Mouse (Mus musculus) embryonic facial prominence, embryonic 13.5 days (tissue): ENCODE data around the gene Proser3. TPM values are rescaled to one million over a fixed set of nuclear protein-coding genes. Genes with fewer than 3 reads are reported as not detected.
A peak's percentile ranks its signal among the peaks of the same experiment; 100 is the strongest.

Source experiments
- ATAC-seq: fragments of 200-750 bp; cut with Nextera tagmentation; 2 replicates; pipeline ENCODE4 v1.8.0; 2017; ENCODE audit warnings: low read depth; ENCODE audit not compliant: insufficient number of reproducible peaks, insufficient read depth, low FRiP score, low TSS enrichment
- H3K27ac ChIP-seq: fragments of 300-500 bp; sonication (generic); 2 replicates; pipeline ENCODE4 v1.5.1; 2015; ENCODE audit warnings: moderate library complexity, mild to moderate bottlenecking, inconsistent platforms
- H3K27me3 ChIP-seq: fragments of 300-500 bp; sonication (generic); 2 replicates; pipeline ENCODE4 v1.6.1; 2015; ENCODE audit warnings: mild to moderate bottlenecking, inconsistent platforms
- H3K36me3 ChIP-seq: fragments of 300-500 bp; sonication (generic); 2 replicates; pipeline ENCODE4 v1.6.1; 2015; ENCODE audit warnings: mild to moderate bottlenecking, inconsistent platforms
- H3K4me1 ChIP-seq: fragments of 300-500 bp; sonication (generic); 2 replicates; pipeline ENCODE4 v1.6.1; 2015; ENCODE audit warnings: inconsistent platforms
- H3K4me2 ChIP-seq: fragments of 300-500 bp; sonication (generic); 2 replicates; pipeline ENCODE4 v1.6.1; 2015; ENCODE audit warnings: moderate library complexity, mild to moderate bottlenecking, inconsistent platforms
- H3K4me3 ChIP-seq: fragments of 300-500 bp; sonication (generic); 2 replicates; pipeline ENCODE4 v1.5.1; 2015; ENCODE audit warnings: mild to moderate bottlenecking, inconsistent platforms
- H3K9ac ChIP-seq: fragments of 300-500 bp; sonication (generic); 2 replicates; pipeline ENCODE4 v1.6.1; 2015; ENCODE audit warnings: mild to moderate bottlenecking, inconsistent platforms
- H3K9me3 ChIP-seq: fragments of 300-500 bp; sonication (generic); 2 replicates; pipeline ENCODE4 v1.6.1; 2016; ENCODE audit warnings: inconsistent platforms
- WGBS: fragments of 180-500 bp; shearing (Covaris S2); methylation state at CpG from one replicate; pipeline ENCODE4 v1.1.7; 2015; ENCODE audit warnings: mixed read lengths; 5-methylcytosine and 5-hydroxymethylcytosine counted together
- polyA plus RNA-seq: library from polyadenylated mRNA; unstranded; fragments of >200 nt; fragmentation: Nextera tagmentation; extraction: Ambion mirVana; gene quantifications from 2 replicates; pipeline ENCODE4 v1.2.1, GENCODE M21; 2015

Proser3 gene
- polyA plus RNA-seq, 1 experiment from 2014 or later = 17.4 TPM

DNA sequence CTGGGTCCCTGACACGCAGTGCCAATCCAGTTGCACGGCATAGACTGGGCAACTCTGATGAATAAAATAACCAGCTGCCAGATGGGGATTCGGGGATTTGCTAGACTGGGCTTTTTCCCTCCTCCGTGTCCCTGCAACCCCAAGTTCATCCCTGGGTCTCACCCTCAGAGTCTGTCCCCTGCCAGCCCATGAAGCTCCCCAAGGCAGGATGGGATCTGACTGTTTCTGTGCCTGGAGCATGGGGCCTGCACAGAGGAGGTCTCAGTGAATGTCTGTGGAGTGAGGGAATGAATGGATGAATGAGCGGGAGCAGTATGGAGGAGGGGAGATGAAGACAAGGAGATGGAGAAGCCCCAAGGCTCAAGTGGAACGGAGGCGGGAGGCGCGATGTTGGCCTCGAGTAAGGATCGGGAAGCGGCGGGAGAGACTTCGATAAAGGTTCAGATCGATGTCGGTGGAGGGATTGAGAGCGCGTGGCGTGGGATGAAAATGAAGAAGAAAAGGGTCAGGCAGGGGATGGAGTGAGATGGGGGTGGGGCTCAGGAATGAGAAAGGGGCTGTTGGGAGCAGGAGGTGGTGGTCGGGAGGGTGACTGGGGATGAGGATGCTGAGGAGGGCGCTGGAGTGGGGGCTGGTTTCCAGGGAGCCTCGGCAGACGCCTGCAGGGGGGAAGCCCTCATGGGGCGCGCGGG lies 18.0 kb downstream of the Proser3 start:
- 6% methylated on average over 25 of the region's 26 CpGs for WGBS
- H3K9ac ChIP-seq = peak overlapping the region; percentile 78
- no peak for ATAC-seq
- H3K4me2 ChIP-seq = peak overlapping the region; percentile 76
- H3K4me1 ChIP-seq = peaks cover 34% of the 10 kb centered on the region
- H3K27me3 ChIP-seq = no peaks in the 10 kb centered on the region
- H3K9me3 ChIP-seq = no peaks in the 10 kb centered on the region
- peaks cover 40% of the 10 kb centered on the region for H3K36me3 ChIP-seq
- H3K27ac ChIP-seq = peak overlapping the region; percentile 71
- H3K4me3 ChIP-seq = peak overlapping the region; percentile 70

DNA sequence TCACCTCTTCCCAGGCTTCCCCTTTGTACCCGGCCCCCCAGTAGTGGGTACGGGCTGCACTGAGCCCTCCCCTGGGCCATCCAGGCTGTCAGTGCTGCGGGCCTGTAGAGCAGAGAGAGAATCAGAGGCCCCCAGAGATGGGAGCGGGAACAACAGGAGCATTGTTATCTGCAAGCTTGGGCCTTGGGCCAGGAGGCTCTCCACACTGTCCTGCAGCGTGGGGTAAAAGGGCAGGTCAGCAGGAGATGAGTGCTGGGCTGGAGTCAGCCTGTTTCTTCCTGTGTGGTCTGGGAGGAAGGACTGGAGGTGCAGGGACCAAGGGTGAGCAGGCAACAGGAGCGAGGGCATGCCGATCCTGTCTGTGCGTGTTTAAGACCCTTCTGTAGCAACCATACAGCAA lies 19.2 kb downstream of the Proser3 start:
- H3K4me1 ChIP-seq = peaks cover 34% of the 10 kb centered on the region
- peak overlapping the region; percentile 78 for H3K9ac ChIP-seq
- no peak overlapping the region for H3K27ac ChIP-seq
- WGBS = 19% methylated on average over 8 of the region's 8 CpGs
- H3K9me3 ChIP-seq = no peaks in the 10 kb centered on the region
- peak overlapping the region; percentile 76 for H3K4me2 ChIP-seq
- H3K36me3 ChIP-seq = peaks cover 43% of the 10 kb centered on the region
- no peak overlapping the region; the same call in 1 of the 2 replicates for H3K4me3 ChIP-seq
- no peaks in the 10 kb centered on the region for H3K27me3 ChIP-seq
- no peak for ATAC-seq

DNA sequence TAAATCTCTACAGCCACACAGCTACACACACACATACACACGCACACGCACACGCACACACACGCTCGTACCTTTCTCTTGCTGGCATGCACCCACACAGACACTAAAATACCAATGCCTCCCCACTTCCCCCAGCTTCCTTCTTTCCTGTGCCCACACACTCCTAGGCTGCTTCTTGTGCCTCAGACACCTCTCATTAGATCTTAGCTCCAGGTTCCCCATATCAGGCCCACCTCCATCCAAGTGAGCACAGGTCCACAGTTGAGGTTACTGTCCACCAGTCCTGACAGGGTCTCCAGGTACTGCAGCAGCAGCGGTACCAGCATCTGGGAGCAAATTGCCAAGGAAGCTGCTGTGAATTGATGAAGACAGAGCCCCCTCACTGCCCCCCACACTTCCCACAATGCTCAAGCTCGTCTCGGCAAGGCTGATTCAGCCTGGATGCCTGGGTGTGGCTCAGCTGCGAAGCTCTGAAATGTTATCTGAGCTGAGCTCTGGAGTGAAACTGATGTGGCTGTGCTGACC lies 20.7 kb downstream of the Proser3 start:
- Histone ChIP-seq H3K9ac (peak overlapping the region; percentile 78), H3K4me3 (no peak overlapping the region), H3K4me2 (no peak overlapping the region), H3K27ac (no peak overlapping the region), H3K27me3 (no peaks in the 10 kb centered on the region), H3K9me3 (no peaks in the 10 kb centered on the region), H3K4me1 (peaks cover 42% of the 10 kb centered on the region), H3K36me3 (peaks cover 57% of the 10 kb centered on the region)
- ATAC-seq = no peak
- WGBS = 71% methylated on average over 9 of the region's 9 CpGs

DNA sequence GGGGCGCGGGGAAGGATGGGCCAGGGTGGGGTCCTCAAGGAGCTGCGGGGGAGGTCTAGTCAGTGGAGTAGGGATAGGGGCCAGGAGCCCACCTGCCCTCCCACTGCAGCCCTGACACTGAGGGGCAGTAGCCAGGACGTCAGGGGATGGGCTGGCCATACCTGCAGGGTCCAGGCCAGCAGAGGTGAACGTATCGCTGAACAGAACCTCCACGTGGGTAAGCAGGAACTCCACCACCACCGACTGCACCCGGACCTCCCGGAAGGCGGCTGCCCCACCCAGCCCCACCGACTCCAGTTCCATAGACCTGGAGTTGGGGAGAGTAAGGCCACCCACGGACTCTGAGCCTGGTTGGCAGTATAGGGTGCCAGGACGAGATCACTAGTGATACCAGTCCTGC lies 25.1 kb downstream of the Proser3 start:
- WGBS = 78% methylated on average over 14 of the region's 14 CpGs
- Histone ChIP-seq H3K4me2 (peak overlapping the region; percentile 53), H3K9ac (peak overlapping the region; percentile 64; the same call in 1 of the 2 replicates), H3K27ac (peak overlapping the region; percentile 84), H3K9me3 (no peaks in the 10 kb centered on the region), H3K36me3 (peaks cover 93% of the 10 kb centered on the region), H3K27me3 (no peaks in the 10 kb centered on the region), H3K4me3 (peak overlapping the region; percentile 27), H3K4me1 (peaks cover 26% of the 10 kb centered on the region)
- ATAC-seq = no peak

DNA sequence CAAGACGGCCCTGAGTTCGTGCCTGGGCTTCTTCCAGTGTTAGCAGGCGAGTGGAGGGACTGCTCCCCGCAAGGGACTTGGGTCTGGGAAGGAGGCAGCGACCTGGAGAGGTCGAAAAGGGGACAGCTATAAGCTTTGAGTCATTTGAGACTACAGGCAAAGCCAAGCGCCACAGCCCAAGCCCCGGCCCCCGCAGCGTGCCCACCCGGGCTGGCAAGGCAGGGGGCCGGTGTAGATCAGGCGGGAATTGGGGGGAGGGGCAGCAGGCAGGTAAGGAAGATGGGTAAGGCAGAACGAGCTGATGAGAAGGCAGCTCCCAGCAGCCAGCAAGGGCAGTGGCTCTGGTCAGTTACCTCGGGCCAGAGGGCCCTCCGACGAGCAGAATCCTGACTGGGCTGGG lies 25.7 kb downstream of the Proser3 start:
- H3K4me2 ChIP-seq = peak overlapping the region; percentile 53
- no peaks in the 10 kb centered on the region for H3K9me3 ChIP-seq
- H3K4me3 ChIP-seq = peak overlapping the region; percentile 27
- WGBS = 11% methylated on average over 17 of the region's 17 CpGs
- H3K9ac ChIP-seq = peak overlapping the region; percentile 64
- H3K27ac ChIP-seq = peak overlapping the region; percentile 84
- peaks cover 88% of the 10 kb centered on the region for H3K36me3 ChIP-seq
- H3K27me3 ChIP-seq = no peaks in the 10 kb centered on the region
- no peak for ATAC-seq
- peaks cover 23% of the 10 kb centered on the region for H3K4me1 ChIP-seq

DNA sequence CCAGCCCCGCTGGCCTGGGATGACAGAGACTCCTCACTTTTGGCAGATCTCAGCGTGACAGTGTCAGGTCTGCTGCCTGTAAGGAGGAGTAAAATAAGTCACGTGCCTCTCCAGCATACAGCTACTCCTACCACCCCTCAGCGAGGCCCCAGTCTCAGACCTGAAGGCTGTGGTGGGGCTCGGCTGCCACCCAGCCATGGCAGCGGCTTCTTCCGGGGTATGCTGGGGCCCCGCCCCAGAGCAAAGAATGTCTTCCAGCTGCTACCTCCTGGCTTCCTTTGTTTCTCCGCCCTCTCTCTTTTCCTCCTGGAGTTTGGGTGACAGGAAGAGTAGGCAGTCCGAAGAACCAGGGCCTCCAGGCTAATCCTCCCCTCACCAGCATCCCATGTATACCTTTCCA lies 26.1 kb downstream of the Proser3 start:
- no peak for ATAC-seq
- peak overlapping the region; percentile 53 for H3K4me2 ChIP-seq
- peak overlapping the region; percentile 27 for H3K4me3 ChIP-seq
- H3K9ac ChIP-seq = peak overlapping the region; percentile 64
- H3K4me1 ChIP-seq = peaks cover 20% of the 10 kb centered on the region
- H3K36me3 ChIP-seq = peaks cover 84% of the 10 kb centered on the region
- 14% methylated on average over 10 of the region's 10 CpGs for WGBS
- peak overlapping the region; percentile 84 for H3K27ac ChIP-seq
- no peaks in the 10 kb centered on the region for H3K9me3 ChIP-seq
- H3K27me3 ChIP-seq = no peaks in the 10 kb centered on the region

DNA sequence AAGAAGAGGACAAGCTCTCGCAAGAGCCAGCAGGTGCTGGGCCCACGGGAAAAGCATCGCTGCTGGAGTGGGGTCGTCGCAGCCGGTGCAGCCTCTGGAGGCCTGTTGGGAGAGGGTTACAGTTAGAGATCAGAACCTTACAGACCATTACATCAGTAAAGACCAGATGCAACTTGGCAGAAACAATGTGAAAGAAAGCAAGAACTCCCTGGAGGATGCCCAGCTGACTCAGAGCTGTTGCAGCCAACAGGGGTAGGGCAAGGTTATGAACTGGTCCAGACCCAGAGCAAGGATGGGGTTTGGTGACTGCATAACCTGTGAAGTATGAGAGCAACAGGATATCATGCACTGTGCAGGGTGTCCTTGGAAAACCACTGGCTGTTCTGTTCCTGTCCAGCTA lies 27.6 kb downstream of the Proser3 start:
- 83% methylated on average over 6 of the region's 6 CpGs for WGBS
- no peak overlapping the region for H3K27ac ChIP-seq
- peaks cover 20% of the 10 kb centered on the region for H3K4me1 ChIP-seq
- H3K4me3 ChIP-seq = no peak overlapping the region
- ATAC-seq = no peak
- H3K36me3 ChIP-seq = peaks cover 70% of the 10 kb centered on the region
- no peak overlapping the region for H3K9ac ChIP-seq
- no peaks in the 10 kb centered on the region for H3K9me3 ChIP-seq
- no peaks in the 10 kb centered on the region for H3K27me3 ChIP-seq
- no peak overlapping the region for H3K4me2 ChIP-seq

DNA sequence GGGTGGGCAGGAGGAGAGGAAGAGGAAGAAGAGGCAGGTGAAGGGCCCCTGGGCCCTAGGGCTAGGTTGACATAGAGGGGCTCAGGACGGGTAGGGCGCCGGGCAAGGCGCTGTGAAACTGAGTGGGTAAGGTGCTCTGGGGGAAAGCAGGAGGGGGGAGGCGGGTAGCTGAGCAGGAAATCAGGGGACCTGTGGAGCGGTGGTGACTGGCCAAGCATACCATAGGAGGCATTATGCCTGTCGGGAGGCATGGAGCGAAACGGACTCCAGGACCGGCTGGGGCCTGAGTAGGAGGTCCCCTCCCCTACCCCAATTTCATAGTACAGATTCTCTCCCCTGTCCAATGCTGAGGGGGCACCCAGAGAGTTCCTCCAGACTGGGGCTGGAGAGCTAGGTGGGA lies 29.2 kb downstream of the Proser3 start:
- no peaks in the 10 kb centered on the region for H3K9me3 ChIP-seq
- no peak overlapping the region for H3K27ac ChIP-seq
- H3K9ac ChIP-seq = no peak overlapping the region
- WGBS = 88% methylated on average over 10 of the region's 10 CpGs
- no peak overlapping the region for H3K4me2 ChIP-seq
- ATAC-seq = no peak
- H3K4me1 ChIP-seq = peaks cover 20% of the 10 kb centered on the region
- no peak overlapping the region for H3K4me3 ChIP-seq
- no peaks in the 10 kb centered on the region for H3K27me3 ChIP-seq
- H3K36me3 ChIP-seq = peaks cover 54% of the 10 kb centered on the region

DNA sequence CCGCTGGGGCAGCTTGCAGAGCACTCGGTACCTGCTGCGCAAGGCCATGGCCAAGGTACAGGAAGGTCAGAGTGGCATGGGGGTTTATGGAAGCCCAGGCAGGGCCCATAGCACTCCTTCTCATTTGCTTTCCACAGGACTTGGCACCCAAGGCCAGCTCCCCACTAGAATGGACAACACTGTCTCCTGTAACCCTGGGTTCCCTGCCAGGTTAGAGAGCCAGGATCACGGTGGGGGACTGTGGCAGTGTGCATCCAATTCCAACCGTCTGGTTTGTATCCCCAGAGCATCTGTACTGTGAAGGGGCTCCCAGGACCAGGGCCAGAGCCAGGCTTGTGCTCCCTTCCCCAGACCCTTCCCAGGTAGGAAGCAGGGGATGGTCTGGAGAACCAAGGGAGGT lies 31.2 kb downstream of the Proser3 start:
- H3K9ac ChIP-seq = no peak overlapping the region
- H3K4me3 ChIP-seq = no peak overlapping the region
- H3K4me2 ChIP-seq = no peak overlapping the region
- WGBS = 67% methylated on average over 5 of the region's 5 CpGs
- peaks cover 6% of the 10 kb centered on the region for H3K4me1 ChIP-seq
- H3K27ac ChIP-seq = 0 out of 2 replicates have a peak overlapping the region, but pooled peaks have one; percentile 11
- ATAC-seq = no peak
- H3K27me3 ChIP-seq = no peaks in the 10 kb centered on the region
- H3K9me3 ChIP-seq = no peaks in the 10 kb centered on the region
- peaks cover 35% of the 10 kb centered on the region for H3K36me3 ChIP-seq

DNA sequence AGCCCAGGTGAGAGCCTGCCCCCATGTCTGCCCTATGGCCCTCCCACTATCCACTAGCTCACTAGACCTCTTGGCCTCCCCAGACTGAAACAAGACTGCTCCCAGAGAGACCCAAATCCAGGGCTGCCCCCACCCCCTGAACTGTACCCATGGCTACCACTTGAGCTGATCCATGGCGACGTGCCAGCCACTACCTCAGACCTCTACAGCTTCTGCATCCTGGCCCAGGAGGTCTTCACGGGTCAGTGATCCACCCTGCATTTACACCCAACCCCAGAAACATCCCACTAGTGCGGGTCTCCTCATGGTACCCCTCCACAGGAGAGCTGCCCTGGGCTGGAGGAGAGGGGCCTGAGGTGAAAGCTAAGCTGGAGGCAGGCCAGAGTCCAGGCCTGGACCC lies 31.7 kb downstream of the Proser3 start:
- no peak for ATAC-seq
- Histone ChIP-seq H3K27ac (no peak overlapping the region), H3K27me3 (no peaks in the 10 kb centered on the region), H3K4me3 (no peak overlapping the region), H3K9ac (no peak overlapping the region), H3K4me1 (0 out of 2 replicates have a peak, but pooled peaks cover 3% of the 10 kb centered on the region), H3K36me3 (peaks cover 30% of the 10 kb centered on the region), H3K4me2 (no peak overlapping the region), H3K9me3 (no peaks in the 10 kb centered on the region)
- WGBS = 76% methylated on average over 4 of the region's 4 CpGs

DNA sequence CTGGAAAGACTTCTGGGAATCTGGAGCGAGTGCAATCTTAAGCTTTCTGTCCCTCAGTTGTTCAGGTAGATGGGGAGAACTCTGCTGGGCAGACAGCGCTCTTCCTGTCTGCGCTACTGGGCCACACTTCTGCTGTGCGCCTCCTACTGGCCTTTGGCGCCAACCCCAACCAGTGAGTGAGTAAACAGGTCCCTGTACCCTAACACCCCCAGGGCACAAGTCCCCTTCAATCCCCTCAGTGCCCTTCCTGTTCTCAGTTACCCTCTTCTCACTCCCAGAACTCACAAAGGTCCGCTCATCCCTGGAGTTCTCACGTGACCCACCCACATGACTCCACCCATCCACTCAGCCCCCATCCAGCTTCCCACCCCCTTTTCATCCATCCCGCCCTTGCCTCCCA lies 33.8 kb downstream of the Proser3 start:
- no peak overlapping the region for H3K4me3 ChIP-seq
- H3K27me3 ChIP-seq = no peaks in the 10 kb centered on the region
- 30% methylated on average over 8 of the region's 8 CpGs for WGBS

More for the DNA sequence above, 33.8 kb downstream of the Proser3 start:
- H3K27ac ChIP-seq = no peak overlapping the region
- H3K9ac ChIP-seq = no peak overlapping the region; the same call in 1 of the 2 replicates
- H3K9me3 ChIP-seq = no peaks in the 10 kb centered on the region
- ATAC-seq = no peak
- 0 out of 2 replicates have a peak, but pooled peaks cover 3% of the 10 kb centered on the region for H3K4me1 ChIP-seq
- peaks cover 10% of the 10 kb centered on the region for H3K36me3 ChIP-seq
- no peak overlapping the region for H3K4me2 ChIP-seq
